Mouse (Mus musculus): ENCODE data around the gene Zfp169. TPM values are rescaled to one million over a fixed set of nuclear protein-coding genes. Genes with fewer than 3 reads are reported as not detected.

Gene Zfp169
- polyA plus RNA-seq, 1 experiment from 2014 or later = 4.4 TPM

- H3K9ac ChIP-seq (replicated peaks) = no peak overlapping the region
- no peak overlapping the region for H3K4me2 ChIP-seq
- peaks cover 6% of the 10 kb centered on the region; the same call in 1 of the 2 replicates for H3K9me3 ChIP-seq
- no peak for ATAC-seq (ENCODE audit: insufficient number of reproducible peaks, insufficient read depth, low FRiP score, low TSS enrichment, low read depth)
- no peaks in the 10 kb centered on the region for H3K36me3 ChIP-seq
- peaks cover 6% of the 10 kb centered on the region for H3K4me1 ChIP-seq (replicated peaks)
- H3K4me3 ChIP-seq (replicated peaks) = no peak overlapping the region
- 86% methylated on average over 4 of the region's 4 CpGs for WGBS
- no peaks in the 10 kb centered on the region for H3K27me3 ChIP-seq
- no peak overlapping the region for H3K27ac ChIP-seq
Measured at GRCm38 (mm10) chr13:48515861-48516260, 2.6 kb upstream of the Zfp169 start.

DNA sequence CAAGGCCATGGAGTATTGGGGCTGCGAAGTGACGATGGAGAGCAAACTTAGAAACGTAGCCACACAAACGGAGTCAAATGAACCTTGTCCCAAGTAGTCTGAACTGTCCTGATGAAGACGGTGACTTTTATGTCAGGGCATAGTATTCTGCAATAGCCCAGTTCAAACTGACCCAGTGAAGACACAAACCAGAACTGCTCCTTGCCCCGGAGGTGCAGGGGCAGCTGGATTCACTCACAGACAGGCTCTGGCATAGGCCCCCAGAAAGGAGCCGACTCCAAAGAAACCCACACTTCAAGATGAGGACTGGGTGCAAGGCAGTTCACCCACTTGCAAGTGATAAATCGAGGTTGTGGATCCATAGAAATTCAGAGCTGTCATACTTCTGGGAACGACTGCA, 4.6 kb downstream of the Zfp169 start:
- 89% methylated on average over 9 of the region's 9 CpGs for WGBS
- no peaks in the 10 kb centered on the region for H3K27me3 ChIP-seq

GRCm38 (mm10) chr13:48502422-48502821, 10.8 kb downstream of the Zfp169 start:
- Histone ChIP-seq H3K4me1 (replicated peaks) (peaks cover 14% of the 10 kb centered on the region), H3K36me3 (peaks cover 54% of the 10 kb centered on the region)

More for the DNA sequence above, 4.6 kb downstream of the Zfp169 start:
- H3K4me1 ChIP-seq (replicated peaks) = peaks cover 6% of the 10 kb centered on the region
- H3K27ac ChIP-seq = no peak overlapping the region
- no peak overlapping the region for H3K9ac ChIP-seq (replicated peaks)
- no peak overlapping the region for H3K4me2 ChIP-seq
- no peaks in the 10 kb centered on the region for H3K9me3 ChIP-seq
- no peak overlapping the region for H3K4me3 ChIP-seq (replicated peaks)
- H3K36me3 ChIP-seq = peaks cover 32% of the 10 kb centered on the region
- ATAC-seq (ENCODE audit: insufficient number of reproducible peaks, insufficient read depth, low FRiP score, low TSS enrichment, low read depth) = no peak

GRCm38 (mm10) chr13:48498676-48499075, 14.6 kb downstream of the Zfp169 start:
- no peak for ATAC-seq (ENCODE audit: insufficient number of reproducible peaks, insufficient read depth, low FRiP score, low TSS enrichment, low read depth)
- WGBS = 31% methylated on average over 4 of the region's 4 CpGs

More at GRCm38 (mm10) chr13:48502422-48502821, 10.8 kb downstream of the Zfp169 start:
- no peak for ATAC-seq (ENCODE audit: insufficient number of reproducible peaks, insufficient read depth, low FRiP score, low TSS enrichment, low read depth)
- Histone ChIP-seq H3K4me2 (no peak overlapping the region), H3K9ac (replicated peaks) (no peak overlapping the region), H3K27ac (no peak overlapping the region), H3K9me3 (no peaks in the 10 kb centered on the region), H3K27me3 (no peaks in the 10 kb centered on the region), H3K4me3 (replicated peaks) (no peak overlapping the region)
- 89% methylated on average over 5 of the region's 5 CpGs for WGBS

GRCm38 (mm10) chr13:48497693-48498221, 15.5 kb downstream of the Zfp169 start:
- WGBS = 13% methylated on average over 15 of the region's 15 CpGs
- Histone ChIP-seq H3K27me3 (no peaks in the 10 kb centered on the region), H3K27ac (peak overlapping the region; percentile 66; the same call in 1 of the 2 replicates), H3K4me1 (replicated peaks) (peaks cover 14% of the 10 kb centered on the region), H3K4me3 (replicated peaks) (no peak overlapping the region; the same call in 1 of the 2 replicates), H3K36me3 (peaks cover 44% of the 10 kb centered on the region), H3K9me3 (0 out of 2 replicates have a peak, but pooled peaks cover 6% of the 10 kb centered on the region), H3K9ac (replicated peaks) (no peak overlapping the region), H3K4me2 (peak overlapping the region; percentile 42)
- ATAC-seq (ENCODE audit: insufficient number of reproducible peaks, insufficient read depth, low FRiP score, low TSS enrichment, low read depth) = peak; percentile 88

More at GRCm38 (mm10) chr13:48498676-48499075, 14.6 kb downstream of the Zfp169 start:
- no peak overlapping the region for H3K4me2 ChIP-seq
- no peak overlapping the region for H3K4me3 ChIP-seq (replicated peaks)
- H3K36me3 ChIP-seq = peaks cover 44% of the 10 kb centered on the region
- 0 out of 2 replicates have a peak, but pooled peaks cover 6% of the 10 kb centered on the region for H3K9me3 ChIP-seq
- peaks cover 14% of the 10 kb centered on the region for H3K4me1 ChIP-seq (replicated peaks)
- peak overlapping the region; percentile 66; the same call in 1 of the 2 replicates for H3K27ac ChIP-seq
- H3K27me3 ChIP-seq = no peaks in the 10 kb centered on the region
- no peak overlapping the region for H3K9ac ChIP-seq (replicated peaks)

DNA sequence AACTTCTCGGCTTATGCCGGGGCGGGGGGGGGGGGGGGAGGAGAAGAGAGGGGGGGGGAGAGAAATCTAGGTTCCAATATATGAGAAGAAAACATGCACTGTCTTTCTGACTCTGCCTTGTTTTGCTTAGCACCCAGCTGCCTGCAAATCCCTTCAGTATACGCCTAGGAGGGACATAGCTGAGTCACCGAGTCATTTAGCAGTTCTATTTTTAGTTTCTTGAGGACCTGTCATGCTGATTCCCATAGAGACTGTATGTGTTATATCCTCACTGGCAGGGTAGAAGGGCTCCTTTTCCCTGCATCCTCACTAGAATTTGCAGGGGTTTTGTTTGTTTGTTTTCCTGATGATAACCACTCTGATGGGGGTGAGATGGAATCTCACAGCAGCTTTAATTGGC, 20.1 kb downstream of the Zfp169 start:
- peaks cover 73% of the 10 kb centered on the region for H3K36me3 ChIP-seq
- 88% methylated on average over 4 of the region's 5 CpGs for WGBS

DNA sequence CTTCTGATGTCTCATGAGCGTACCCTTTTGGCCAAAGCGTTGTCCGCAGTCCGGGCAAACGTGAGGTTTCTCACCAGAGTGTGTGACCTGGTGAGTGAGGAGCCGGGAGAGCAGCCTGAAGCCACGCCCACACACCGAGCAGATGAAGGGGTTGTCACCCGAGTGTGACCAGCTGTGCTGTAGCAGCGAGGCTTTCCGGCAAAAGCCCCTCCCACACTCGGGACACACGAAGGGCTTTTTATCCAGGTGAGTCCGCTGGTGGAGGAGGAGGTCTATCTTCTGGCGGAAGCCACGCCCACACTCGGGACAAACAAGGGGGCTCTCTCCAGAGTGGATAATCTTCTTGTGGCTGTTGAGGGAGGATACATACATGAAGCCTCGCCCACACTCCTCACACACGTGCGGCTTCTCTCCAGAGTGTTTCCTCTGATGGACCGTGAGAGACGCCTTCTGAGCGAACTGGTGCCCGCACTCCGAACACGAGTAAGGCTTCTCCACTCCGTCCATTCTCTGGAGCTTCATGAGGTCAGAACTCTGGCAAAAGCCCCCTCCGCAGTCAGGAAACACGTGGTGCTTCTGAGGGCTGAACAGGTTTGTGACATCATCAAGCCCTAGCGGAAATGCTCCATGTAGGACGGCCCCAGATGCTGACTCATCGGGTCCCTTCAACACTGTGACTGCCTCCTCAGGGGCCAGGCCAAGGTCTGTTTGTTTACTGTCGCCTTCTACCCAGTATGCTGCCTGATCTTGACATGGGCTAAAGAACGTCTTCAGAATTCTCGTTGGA, 22.7 kb downstream of the Zfp169 start:
- H3K9me3 ChIP-seq = 0 out of 2 replicates have a peak, but pooled peaks cover 6% of the 10 kb centered on the region
- H3K4me3 ChIP-seq (replicated peaks) = no peak overlapping the region
- H3K9ac ChIP-seq (replicated peaks) = no peak overlapping the region
- H3K27me3 ChIP-seq = no peaks in the 10 kb centered on the region
- no peak overlapping the region for H3K4me2 ChIP-seq
- 91% methylated on average over 35 of the region's 35 CpGs for WGBS
- no peaks in the 10 kb centered on the region for H3K4me1 ChIP-seq (replicated peaks)
- no peak for ATAC-seq (ENCODE audit: insufficient number of reproducible peaks, insufficient read depth, low FRiP score, low TSS enrichment, low read depth)
- no peak overlapping the region for H3K27ac ChIP-seq
- peaks cover 82% of the 10 kb centered on the region for H3K36me3 ChIP-seq

More for the DNA sequence above, 20.1 kb downstream of the Zfp169 start:
- Histone ChIP-seq H3K4me3 (replicated peaks) (no peak overlapping the region), H3K27me3 (no peaks in the 10 kb centered on the region), H3K4me1 (replicated peaks) (peaks cover 6% of the 10 kb centered on the region), H3K4me2 (no peak overlapping the region), H3K9ac (replicated peaks) (no peak overlapping the region), H3K9me3 (0 out of 2 replicates have a peak, but pooled peaks cover 6% of the 10 kb centered on the region), H3K27ac (no peak overlapping the region)
- no peak for ATAC-seq (ENCODE audit: insufficient number of reproducible peaks, insufficient read depth, low FRiP score, low TSS enrichment, low read depth)

DNA sequence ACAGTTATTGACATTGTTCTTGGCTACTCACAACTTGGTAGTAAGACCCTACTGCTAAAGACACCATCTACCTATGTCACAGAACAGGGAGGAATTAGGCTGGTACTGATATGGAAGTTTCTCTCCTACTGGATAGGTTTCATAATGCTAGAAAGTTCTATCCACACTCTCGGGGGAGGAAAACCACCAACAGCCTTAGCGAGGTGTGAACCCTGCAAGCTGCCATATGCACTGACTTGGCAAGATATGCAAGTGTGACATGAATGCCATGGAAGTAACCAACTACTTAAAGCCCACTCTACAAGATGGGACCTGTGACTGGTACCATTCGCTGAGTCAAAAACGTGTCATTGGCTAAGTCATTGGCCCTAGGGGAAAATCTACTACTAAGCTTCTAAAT, 29.6 kb downstream of the Zfp169 start:
- Histone ChIP-seq H3K9ac (replicated peaks) (no peak overlapping the region), H3K27me3 (no peaks in the 10 kb centered on the region), H3K9me3 (no peaks in the 10 kb centered on the region), H3K27ac (no peak overlapping the region), H3K4me3 (replicated peaks) (no peak overlapping the region), H3K36me3 (peaks cover 31% of the 10 kb centered on the region), H3K4me1 (replicated peaks) (no peaks in the 10 kb centered on the region), H3K4me2 (no peak overlapping the region)
- ATAC-seq (ENCODE audit: insufficient number of reproducible peaks, insufficient read depth, low FRiP score, low TSS enrichment, low read depth) = no peak
- WGBS = 85% methylated on average over 4 of the region's 4 CpGs

DNA sequence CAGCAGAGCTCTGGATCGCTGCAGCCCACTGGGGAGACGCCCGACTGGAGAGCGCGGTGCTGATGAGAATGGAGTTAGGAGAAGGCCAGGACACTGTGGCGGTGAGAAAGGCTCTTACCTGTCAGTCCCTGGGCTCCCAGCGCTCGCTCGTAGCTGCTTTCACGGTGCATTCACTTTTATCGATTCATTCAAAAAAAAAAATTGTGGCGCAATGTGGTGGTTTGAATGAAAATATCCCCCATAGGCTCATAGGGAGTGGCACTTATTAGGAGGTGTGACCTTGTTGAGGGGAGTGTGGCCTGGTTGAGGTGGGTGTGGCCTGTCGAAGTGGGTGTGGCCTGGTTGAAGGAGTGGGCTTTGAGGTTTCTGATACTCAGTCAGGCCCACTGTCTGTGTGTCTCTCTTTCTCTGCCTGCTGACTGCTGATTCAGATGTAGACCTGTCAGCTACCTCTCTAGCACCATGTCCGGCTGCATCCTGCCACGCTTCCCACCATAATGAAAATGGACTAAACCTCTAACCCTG, 44.5 kb downstream of the Zfp169 start:
- no peaks in the 10 kb centered on the region for H3K9me3 ChIP-seq
- H3K27ac ChIP-seq = no peak overlapping the region
- H3K36me3 ChIP-seq = no peaks in the 10 kb centered on the region
- H3K4me2 ChIP-seq = no peak overlapping the region
- 58% methylated on average over 15 of the region's 15 CpGs for WGBS
- H3K9ac ChIP-seq (replicated peaks) = no peak overlapping the region
- no peaks in the 10 kb centered on the region for H3K4me1 ChIP-seq (replicated peaks)
- ATAC-seq (ENCODE audit: insufficient number of reproducible peaks, insufficient read depth, low FRiP score, low TSS enrichment, low read depth) = no peak
- peaks cover 16% of the 10 kb centered on the region for H3K27me3 ChIP-seq
- no peak overlapping the region for H3K4me3 ChIP-seq (replicated peaks)

DNA sequence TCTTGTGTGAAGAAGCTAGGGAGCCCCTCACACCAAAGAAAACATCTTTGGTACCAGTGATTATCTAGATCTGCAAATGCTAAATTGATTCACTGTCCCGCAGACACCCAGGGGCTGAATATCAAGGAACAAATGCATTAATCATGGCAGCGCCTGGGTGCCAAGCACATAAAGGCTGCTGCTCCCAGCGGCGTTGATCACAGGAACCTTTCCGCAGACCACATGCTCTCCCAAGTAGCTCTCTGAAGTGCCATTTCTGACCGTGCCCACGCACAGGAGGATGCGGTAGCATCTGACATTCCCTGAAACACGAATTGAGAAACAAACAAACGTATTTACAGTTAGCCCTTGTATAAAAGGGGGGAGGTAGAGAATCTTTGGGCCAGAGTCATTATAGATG, 47.1 kb downstream of the Zfp169 start:
- H3K4me3 ChIP-seq (replicated peaks) = no peak overlapping the region
- H3K9ac ChIP-seq (replicated peaks) = no peak overlapping the region
- no peaks in the 10 kb centered on the region for H3K36me3 ChIP-seq
- no peaks in the 10 kb centered on the region for H3K4me1 ChIP-seq (replicated peaks)
- peaks cover 16% of the 10 kb centered on the region for H3K27me3 ChIP-seq
- no peaks in the 10 kb centered on the region for H3K9me3 ChIP-seq
- H3K27ac ChIP-seq = no peak overlapping the region
- H3K4me2 ChIP-seq = no peak overlapping the region
- ATAC-seq (ENCODE audit: insufficient number of reproducible peaks, insufficient read depth, low FRiP score, low TSS enrichment, low read depth) = no peak
- 56% methylated on average over 10 of the region's 10 CpGs for WGBS

GRCm38 (mm10) chr13:48464170-48464569, 49.1 kb downstream of the Zfp169 start:
- Histone ChIP-seq H3K9me3 (no peaks in the 10 kb centered on the region), H3K27me3 (peaks cover 16% of the 10 kb centered on the region), H3K9ac (replicated peaks) (no peak overlapping the region), H3K4me1 (replicated peaks) (no peaks in the 10 kb centered on the region), H3K27ac (no peak overlapping the region), H3K4me2 (no peak overlapping the region), H3K36me3 (no peaks in the 10 kb centered on the region), H3K4me3 (replicated peaks) (no peak overlapping the region)
- no peak for ATAC-seq (ENCODE audit: insufficient number of reproducible peaks, insufficient read depth, low FRiP score, low TSS enrichment, low read depth)
- WGBS = 17% methylated on average over 4 of the region's 4 CpGs

All from limb, embryonic 12.5 days (tissue).